In genomic region chr13:82280744-82281143, GRCm38 (mm10) we compare ENCODE assay signal across 13 mouse cellular contexts.
"Had no signal": no experiment of that assay in that cellular context is flagged by ENCODE, and none has a peak within 500 bp of the region (broad histone marks: within the 10 kb centered on the region; RNA-seq: fewer than 3 reads in every experiment).

No protein-coding gene starts in this region.

- H3K27me3 ChIP-seq: liver, embryonic 13.5 days; megakaryocyte, embryonic 14.5 days had no signal

- H3K4me2 ChIP-seq: liver, embryonic 13.5 days; midbrain, embryonic 11.5 days had no signal

- H3K9ac ChIP-seq: liver, embryonic 13.5 days had no signal

- H3K9me3 ChIP-seq: liver, embryonic 13.5 days; megakaryocyte, embryonic 14.5 days had no signal

- ATAC-seq: intestine, postnatal 0 days; lung, postnatal 0 days had no signal

- DNase-seq: kidney, postnatal 14 days; layer of hippocampus, postnatal 36 days; liver, embryonic 13.5 days; lung, adult 2 months; lung, postnatal 36 days; midbrain, embryonic 14.5 days; thymus, adult 18-20 months; thymus, postnatal 4 days had no signal

- H3K27ac ChIP-seq: left cerebral cortex, adult 2 months; liver, embryonic 13.5 days had no signal

- H3K36me3 ChIP-seq: liver, embryonic 13.5 days had no signal

- H3K4me1 ChIP-seq: liver, embryonic 13.5 days; megakaryocyte, embryonic 14.5 days had no signal

- H3K4me3 ChIP-seq: left cerebral cortex, adult 2 months; liver, embryonic 13.5 days; megakaryocyte, embryonic 14.5 days had no signal
